In genomic region chr13:30085005-30085404, GRCm38 (mm10) we compare ENCODE assay signal across 8 mouse cellular contexts. TPM values are rescaled to one million over a fixed set of nuclear protein-coding genes. Genes with fewer than 3 reads are reported as not detected.
DNase-seq lines count a peak whose midpoint lies in the region; ATAC-seq and TF ChIP-seq lines count a peak whose summit lies in the region.

No protein-coding gene starts in this region.

- TF ChIP-seq CTCF in liver, postnatal 0 days (IDR thresholded peaks at IDR 0.05; ENCODE audit: low read depth), result peak; percentile 96
- peak; percentile 91 for TF ChIP-seq CTCF in testis, adult 2 months (IDR thresholded peaks at IDR 0.05; ENCODE audit: control insufficient read depth, insufficient read depth, insufficient replicate concordance, low read depth, low read length)

- intact Hi-C loops in heart, postnatal 25 days (cut with DNase I), result loop anchor here (1.0 to 5.0 kb wide), 2 partner anchors 98 to 227 kb away; partner anchors contain the start of gene E2f3

- TF ChIP-seq EP300 in liver, postnatal 0 days (IDR thresholded peaks at IDR 0.05; ENCODE audit: low read depth), result no peak

- H3K4me2 ChIP-seq in forebrain, embryonic 15.5 days (replicated peaks), result peak overlapping the region; percentile 10; the same call in 1 of the 2 replicates
- H3K4me2 ChIP-seq in liver, postnatal 0 days (ENCODE audit: low read depth, low read length), result peak overlapping the region; percentile 59
- peak overlapping the region; percentile 17; the same call in 1 of the 2 replicates for H3K4me2 ChIP-seq in neural tube, embryonic 14.5 days (ENCODE audit: low read depth, low read length)

- H3K27me3 ChIP-seq in forebrain, embryonic 15.5 days, result no peaks in the 10 kb centered on the region
- no peaks in the 10 kb centered on the region for H3K27me3 ChIP-seq in liver, postnatal 0 days (ENCODE audit: insufficient read depth, low read length)
- no peaks in the 10 kb centered on the region for H3K27me3 ChIP-seq in neural tube, embryonic 14.5 days (ENCODE audit: control insufficient read depth, insufficient read depth, low read length)
- H3K27me3 ChIP-seq in testis, adult 2 months (ENCODE audit: control insufficient read depth, insufficient read depth, low read length), result no peaks in the 10 kb centered on the region

- under 1% methylated on average over 10 of the region's 10 CpGs for WGBS in forebrain, embryonic 15.5 days
- WGBS in liver, postnatal 0 days (ENCODE audit: insufficient replicate concordance), result under 1% methylated on average over 10 of the region's 10 CpGs
- WGBS in neural tube, embryonic 14.5 days, result 1% methylated on average over 10 of the region's 10 CpGs

- H3K4me1 ChIP-seq in forebrain, embryonic 15.5 days, result 0 out of 2 replicates have a peak, but pooled peaks cover 4% of the 10 kb centered on the region
- peaks cover 6% of the 10 kb centered on the region; the same call in 1 of the 2 replicates for H3K4me1 ChIP-seq in liver, postnatal 0 days (ENCODE audit: insufficient read depth)
- no peaks in the 10 kb centered on the region for H3K4me1 ChIP-seq in neural tube, embryonic 14.5 days (ENCODE audit: control insufficient read depth, insufficient read depth, low read length)
- H3K4me1 ChIP-seq in testis, adult 2 months (ENCODE audit: control insufficient read depth, insufficient read depth, low read length), result 0 out of 2 replicates have a peak, but pooled peaks cover 2% of the 10 kb centered on the region

- H3K4me3 ChIP-seq in forebrain, embryonic 15.5 days, result no peak overlapping the region
- peak overlapping the region; percentile 21; the same call in 1 of the 2 replicates for H3K4me3 ChIP-seq in liver, postnatal 0 days (ENCODE audit: low read depth, low read length)
- H3K4me3 ChIP-seq in neural tube, embryonic 14.5 days (ENCODE audit: low read depth, low read length), result no peak overlapping the region
- no peak overlapping the region for H3K4me3 ChIP-seq in testis, adult 2 months (ENCODE audit: control insufficient read depth, low read depth, low read length)

- H3K9ac ChIP-seq in forebrain, embryonic 15.5 days (replicated peaks), result no peak overlapping the region
- H3K9ac ChIP-seq in liver, postnatal 0 days (replicated peaks), result no peak overlapping the region
- no peak overlapping the region for H3K9ac ChIP-seq in neural tube, embryonic 14.5 days (replicated peaks; ENCODE audit: low read depth, low read length)

- ATAC-seq in forebrain, embryonic 15.5 days (replicated peaks), result peak; percentile 92
- peak; percentile 93 for ATAC-seq in liver, postnatal 0 days
- peak; percentile 91 for ATAC-seq in neural tube, embryonic 14.5 days (ENCODE audit: low read depth)

- DNase-seq in ES-CJ7 (ENCODE audit: low read depth, low spot score), result peak; percentile 90
- DNase-seq in cerebellum, adult 11-12 months, result peak; percentile 77
- peak; percentile 50 for DNase-seq in heart, postnatal 25 days (ENCODE audit: low spot score)
- DNase-seq in layer of hippocampus, adult 11-12 months (ENCODE audit: low spot score), result peak; percentile 88
- peak; percentile 93 for DNase-seq in liver, postnatal 0 days

- no peaks in the 10 kb centered on the region for H3K9me3 ChIP-seq in forebrain, embryonic 15.5 days
- no peaks in the 10 kb centered on the region for H3K9me3 ChIP-seq in liver, postnatal 0 days (ENCODE audit: low read length)
- no peaks in the 10 kb centered on the region for H3K9me3 ChIP-seq in neural tube, embryonic 14.5 days (ENCODE audit: control insufficient read depth, low read length)

- no peak for TF ChIP-seq POLR2A in testis, adult 2 months (IDR thresholded peaks at IDR 0.05; ENCODE audit: control insufficient read depth, low read depth, low read length)

- H3K27ac ChIP-seq in forebrain, embryonic 15.5 days (replicated peaks), result no peak overlapping the region
- H3K27ac ChIP-seq in liver, postnatal 0 days (ENCODE audit: low read depth), result no peak overlapping the region
- H3K27ac ChIP-seq in neural tube, embryonic 14.5 days (ENCODE audit: low read depth, low read length), result no peak overlapping the region
- H3K27ac ChIP-seq in testis, adult 2 months (ENCODE audit: control insufficient read depth, insufficient read depth, low read depth, low read length), result no peak overlapping the region

- no peaks in the 10 kb centered on the region for H3K36me3 ChIP-seq in forebrain, embryonic 15.5 days
- no peaks in the 10 kb centered on the region for H3K36me3 ChIP-seq in liver, postnatal 0 days (replicated peaks; ENCODE audit: insufficient read depth, low read length)
- H3K36me3 ChIP-seq in neural tube, embryonic 14.5 days (ENCODE audit: control insufficient read depth, insufficient read depth, low read length), result no peaks in the 10 kb centered on the region
- no peaks in the 10 kb centered on the region for H3K36me3 ChIP-seq in testis, adult 2 months (ENCODE audit: control insufficient read depth, insufficient read depth, low read length)

RNA-seq across cellular contexts. Expression of gene Mboat1, which starts 51.3 kb away (rescaled TPM):
- 2.2 and 2.9 TPM in 2 replicates for polyA plus RNA-seq in forebrain, embryonic 15.5 days (2015; fragmentation: Nextera tagmentation; extraction: Ambion mirVana)
- total RNA-seq in heart, postnatal 25 days (2021), result 1 to 10 TPM in 1 of 2 experiments, under 1 TPM in 1; 0.99 to 2.7 TPM
- 1.1 and 1.5 TPM in 2 replicates for polyA plus RNA-seq in liver, postnatal 0 days (2015; fragmentation: Nextera tagmentation; extraction: Ambion mirVana)
- polyA plus RNA-seq in neural tube, embryonic 14.5 days (2014; fragmentation: Nextera tagmentation; extraction: Ambion mirVana), result 1.4 and 2.3 TPM in 2 replicates
- polyA plus RNA-seq in testis, adult 2 months (2012; rRNA removed), result 0.44 and 1.9 TPM in 2 replicates
